Mouse (Mus musculus): ENCODE results near the gene Pnp2.
"Not testable (repeated sequence)": the region's sequence is repeated elsewhere in the genome, so short reads cannot be mapped to it uniquely, and the experiment has no call there.

The Pnp2 gene

DNA sequence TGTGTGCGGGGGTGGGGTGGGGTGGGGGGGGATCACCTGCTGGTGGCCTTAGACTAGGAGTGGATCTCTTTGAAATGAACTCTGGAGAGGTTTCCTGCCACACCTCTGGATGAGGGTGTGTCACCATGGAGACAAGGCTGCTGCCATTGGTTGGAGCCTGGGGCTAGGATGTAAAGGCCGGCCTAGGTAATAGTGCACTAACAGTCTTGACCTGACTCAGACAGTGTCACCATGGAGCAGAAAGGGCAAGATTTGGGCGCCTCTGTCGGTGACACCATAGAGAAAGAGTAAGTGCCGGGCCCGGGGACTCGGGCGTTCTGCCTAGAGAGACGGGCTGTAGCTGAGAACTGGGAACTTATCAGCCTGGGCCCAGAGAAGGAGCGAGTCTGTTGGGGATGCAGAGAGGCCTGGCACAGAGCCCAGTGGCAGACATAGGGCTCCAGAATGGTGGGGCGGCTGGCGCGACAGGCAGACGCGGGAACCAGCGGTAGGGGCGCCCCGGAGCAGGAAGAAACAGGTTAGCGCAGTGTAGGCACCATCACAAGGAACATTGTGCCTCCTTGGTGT is at the start of gene Pnp2:
Gene Pnp2 (plus strand): TSS at position 51 of the 567 bp plus-strand sequence.
- peak; percentile 71 for DNase-seq

DNA sequence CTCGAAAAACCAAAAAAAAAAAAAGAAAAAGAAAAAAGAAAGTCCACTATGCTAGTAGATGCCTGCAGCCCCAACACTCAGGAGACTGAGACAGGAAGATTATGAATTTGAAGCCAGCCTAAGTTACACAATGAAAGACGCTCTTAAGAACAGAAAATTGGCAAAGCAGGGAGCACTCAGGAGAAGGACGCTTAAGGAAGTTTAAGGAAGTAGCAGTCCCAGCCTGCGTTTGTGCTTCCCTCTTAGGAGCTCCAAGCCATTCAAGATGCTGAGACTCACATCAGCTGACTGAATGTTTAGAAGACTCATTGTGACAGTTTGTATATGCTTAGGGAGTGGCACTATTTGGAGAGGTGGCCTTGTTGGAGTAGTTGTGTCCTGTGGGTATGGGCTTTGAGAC is 47.7 kb upstream of the Pnp2 start:
- no peak for DNase-seq

DNA sequence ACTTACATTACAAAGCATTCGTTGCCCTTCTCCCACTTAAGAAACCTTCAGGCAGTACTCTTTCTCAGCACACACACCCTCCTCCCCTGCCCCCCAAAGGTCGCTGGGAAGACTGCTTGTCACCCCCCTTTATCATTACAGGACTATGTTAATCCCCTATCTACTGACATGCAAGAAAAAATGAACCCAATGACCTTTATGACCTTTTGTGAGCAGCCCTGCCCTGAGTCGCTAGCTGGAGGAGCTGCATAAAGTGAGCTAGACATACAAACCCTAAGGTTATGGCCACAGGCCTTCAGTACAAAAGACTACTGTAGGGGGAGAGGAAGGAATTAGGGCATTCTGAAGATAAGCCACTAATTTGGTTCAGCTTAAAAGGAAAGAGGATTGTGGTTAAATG is 44.4 kb upstream of the Pnp2 start:
- no peak for DNase-seq

DNA sequence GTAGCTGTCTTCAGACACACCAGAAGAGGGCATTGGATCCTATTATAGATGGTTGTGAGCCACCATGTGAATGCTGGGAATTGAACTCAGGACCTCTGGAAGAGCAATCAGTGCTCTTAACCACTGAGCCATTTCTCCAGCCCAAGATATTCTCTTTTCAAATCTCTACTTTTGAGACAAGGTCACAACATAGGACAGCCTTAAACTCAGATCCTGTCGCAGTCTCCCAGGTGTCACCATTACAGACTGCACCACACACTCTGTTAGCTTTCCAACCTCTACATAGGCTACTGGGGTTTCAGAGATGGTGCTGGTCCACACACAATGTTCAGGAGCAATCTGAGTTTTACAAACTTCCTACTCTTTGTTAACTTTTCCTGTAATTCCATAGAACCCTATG is 32.4 kb upstream of the Pnp2 start:
- DNase-seq: not testable (repeated sequence)

DNA sequence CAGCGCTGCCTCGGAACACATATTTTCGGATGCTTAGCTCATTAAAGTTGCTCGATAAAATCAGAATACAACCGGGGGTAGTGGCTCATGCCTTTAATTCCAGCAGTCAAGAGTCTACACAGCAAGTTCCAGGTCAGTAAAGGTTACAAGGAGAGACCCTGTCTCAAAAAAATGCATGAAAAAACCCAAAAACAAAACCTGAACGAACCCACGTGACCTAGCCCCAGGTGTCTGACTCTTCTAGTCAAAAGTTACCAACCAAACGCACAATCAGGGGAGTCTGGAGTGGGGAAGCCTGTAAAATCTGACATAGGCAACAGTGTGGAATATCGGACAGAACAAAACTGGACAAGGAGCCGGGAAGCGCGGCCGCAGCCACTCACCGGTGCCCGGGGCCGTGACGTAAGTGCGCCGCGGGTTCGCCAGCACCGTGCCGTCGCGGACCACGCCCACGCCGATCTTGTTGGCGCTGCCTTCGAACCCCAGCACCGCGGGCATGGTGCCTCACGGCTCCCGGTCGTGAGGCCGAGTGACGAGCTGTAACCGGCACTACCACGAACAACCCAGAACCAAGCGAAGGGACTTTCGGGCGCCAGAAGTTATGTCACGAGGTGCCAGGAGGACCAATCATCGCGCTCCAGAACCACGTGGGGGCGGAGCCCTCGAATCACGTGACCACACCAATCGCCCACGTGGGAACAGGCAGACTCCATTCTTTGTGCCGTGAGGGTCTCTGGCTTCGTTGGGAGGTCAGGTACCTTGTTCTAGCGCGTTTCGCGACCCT is 31.3 kb upstream of the Pnp2 start, which contains the start of the genes Osgep and Apex1:
Gene Osgep (minus strand): TSS at position 613 of the 784 bp plus-strand sequence.
Gene Apex1 (plus strand): TSS at position 688 of the 784 bp plus-strand sequence.
- DNase-seq: peak; percentile 97

DNA sequence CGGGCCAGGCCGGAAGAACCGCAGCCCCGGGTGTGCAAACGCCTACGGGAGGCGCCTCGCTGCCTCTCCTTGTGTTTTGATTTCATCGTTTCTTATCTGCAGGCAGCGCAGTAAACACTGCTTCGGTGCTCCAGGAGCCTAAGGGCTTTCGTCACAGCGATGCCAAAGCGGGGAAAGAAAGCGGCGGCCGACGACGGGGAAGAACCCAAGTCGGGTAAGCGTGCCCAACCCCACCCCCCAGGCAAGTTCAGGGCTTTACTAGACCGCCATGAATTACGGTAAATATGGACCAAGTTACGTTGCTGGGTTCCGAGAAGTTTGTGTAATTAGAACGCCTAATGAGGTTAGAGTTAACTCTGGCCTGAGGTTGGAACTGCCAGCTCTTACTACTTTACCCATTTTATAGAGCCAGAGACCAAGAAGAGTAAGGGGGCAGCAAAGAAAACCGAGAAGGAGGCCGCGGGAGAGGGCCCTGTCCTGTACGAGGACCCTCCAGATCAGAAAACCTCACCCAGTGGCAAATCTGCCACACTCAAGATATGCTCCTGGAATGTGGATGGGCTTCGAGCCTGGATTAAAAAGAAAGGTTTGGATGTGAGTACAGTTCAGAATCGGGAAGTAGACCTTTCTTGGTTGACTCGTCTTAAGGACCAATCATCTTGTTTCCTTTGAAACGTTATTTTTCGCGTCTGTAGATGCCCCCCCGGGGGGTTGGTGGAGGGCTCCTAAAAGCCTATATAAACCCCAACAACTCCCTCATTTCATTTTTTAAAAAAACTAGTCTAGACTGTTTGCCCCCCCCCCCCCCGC is 30.5 kb upstream of the Pnp2 start:
- peak; percentile 29 for DNase-seq

DNA sequence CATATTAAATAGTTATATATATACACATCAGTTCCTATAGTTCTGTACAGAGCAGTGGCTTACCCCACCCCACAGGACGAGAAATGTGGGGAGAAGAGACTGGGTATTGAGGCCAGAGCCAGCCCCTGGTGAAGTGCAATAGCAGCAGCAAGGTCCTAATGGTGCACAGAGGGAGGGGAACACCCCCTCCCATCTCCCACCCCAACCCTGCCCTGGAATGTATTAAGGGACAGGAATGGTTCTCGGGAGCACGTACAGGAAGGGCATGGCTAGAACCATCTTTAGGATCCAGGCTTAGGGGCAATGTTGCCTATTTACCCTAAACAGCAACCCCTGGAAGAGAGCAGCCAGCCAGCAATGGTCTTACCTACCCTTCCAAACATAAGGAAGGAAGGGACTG is 28.4 kb upstream of the Pnp2 start:
- no peak for DNase-seq

DNA sequence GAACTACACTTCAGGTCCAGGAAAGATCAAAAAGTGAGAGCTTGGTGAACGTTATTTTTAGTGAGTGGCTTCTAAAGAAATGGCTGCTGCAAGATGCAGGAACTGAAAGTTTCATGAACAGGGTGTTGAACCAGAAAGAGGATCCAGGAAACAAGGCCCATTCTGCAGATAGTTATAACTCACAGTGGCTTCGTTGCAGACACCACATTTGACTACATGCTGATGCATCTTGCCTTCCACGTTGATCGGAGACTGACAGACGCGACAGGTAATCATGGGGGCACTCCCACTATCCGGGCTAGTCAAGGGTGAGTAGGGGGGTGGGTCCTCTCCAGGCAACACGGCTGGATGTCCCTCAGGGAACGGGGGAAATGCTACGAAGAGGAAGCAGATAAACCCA is 25.8 kb upstream of the Pnp2 start:
- no peak for DNase-seq

DNA sequence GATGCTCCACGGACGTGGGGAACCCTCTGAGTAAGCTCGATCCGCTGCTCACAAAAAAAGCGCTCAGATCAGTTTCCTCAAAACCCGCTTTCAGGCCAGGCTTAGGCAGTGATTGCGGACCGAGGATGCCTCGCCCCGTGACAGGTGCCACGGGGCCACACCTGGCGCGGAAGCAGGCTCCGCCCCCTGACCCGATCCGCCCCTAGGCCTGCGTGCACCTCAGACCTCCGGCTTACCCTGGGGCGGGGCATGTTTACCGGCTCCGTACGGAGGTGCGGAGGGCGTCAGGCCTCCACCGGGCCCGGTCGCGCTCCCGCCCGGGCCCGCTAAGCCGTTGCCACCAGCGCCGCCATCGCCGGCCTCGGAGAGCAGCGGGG is 25.4 kb upstream of the Pnp2 start:
- no peak for DNase-seq

DNA sequence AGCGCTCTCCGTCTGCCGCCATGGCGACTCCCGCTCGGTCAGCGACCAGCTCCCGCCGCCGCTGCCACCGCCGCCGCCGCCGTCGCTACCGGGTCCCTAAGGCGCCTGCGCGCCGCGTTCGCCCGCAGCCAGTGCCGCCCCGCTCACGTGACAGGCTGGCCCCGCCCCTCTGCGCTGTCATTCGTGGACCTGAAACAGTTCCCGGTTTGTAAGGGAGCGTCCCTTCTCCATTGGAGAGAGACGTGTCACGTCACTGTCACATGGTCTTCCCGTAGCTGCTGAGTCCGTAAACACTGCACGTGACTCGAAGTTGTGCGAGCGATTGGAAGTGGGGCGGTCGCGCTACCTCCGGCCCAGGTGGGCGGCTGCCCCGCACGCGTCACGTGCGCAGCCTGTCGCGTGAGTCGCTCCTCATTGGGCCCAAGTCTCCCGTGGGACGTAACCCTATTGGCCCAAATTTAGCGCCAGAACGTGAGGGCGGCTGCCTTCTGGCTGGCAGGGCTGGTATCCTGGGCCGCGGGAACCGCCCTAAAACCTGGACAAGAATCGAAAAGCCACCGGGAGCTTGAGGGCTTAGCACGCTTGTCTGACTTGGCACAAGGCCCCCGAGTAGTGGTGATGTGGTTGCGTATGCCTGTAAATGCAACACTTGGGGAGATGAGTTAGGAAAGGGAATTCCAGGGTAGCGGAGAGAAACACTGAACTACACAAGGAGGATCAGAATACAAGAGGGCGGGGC is 24.9 kb upstream of the Pnp2 start, which contains the start of the genes Pip4p1 and Pnp:
Gene Pip4p1 (minus strand): TSS at position 103 of the 739 bp plus-strand sequence.
Gene Pnp (plus strand): TSS at position 329 of the 739 bp plus-strand sequence.
- DNase-seq: peak; percentile 100

DNA sequence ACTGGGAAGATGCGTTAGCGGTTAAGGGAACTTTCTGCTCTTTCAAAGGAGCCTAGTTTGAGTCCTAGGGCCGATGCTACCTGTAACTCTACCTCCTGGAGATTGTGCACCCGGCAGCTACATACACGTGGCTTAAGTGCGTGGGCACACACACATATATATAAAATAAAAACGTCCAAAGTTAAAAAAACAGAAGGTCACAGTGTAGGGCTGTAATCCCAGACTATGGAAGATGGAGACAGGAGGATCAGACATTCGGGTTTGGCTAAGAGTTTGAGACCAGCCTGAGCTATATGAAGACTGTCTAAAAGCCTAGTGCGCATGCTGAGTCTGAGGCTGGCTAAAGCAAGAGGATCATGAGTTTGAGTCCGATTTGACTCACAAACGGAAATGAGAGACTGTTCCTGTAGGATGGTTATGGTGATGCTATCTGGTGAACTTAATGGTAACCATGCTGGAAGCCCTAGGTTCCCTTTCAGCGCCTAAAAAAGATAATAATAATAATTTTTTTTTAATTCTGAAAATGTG is 24.2 kb upstream of the Pnp2 start:
- DNase-seq: no peak

DNA sequence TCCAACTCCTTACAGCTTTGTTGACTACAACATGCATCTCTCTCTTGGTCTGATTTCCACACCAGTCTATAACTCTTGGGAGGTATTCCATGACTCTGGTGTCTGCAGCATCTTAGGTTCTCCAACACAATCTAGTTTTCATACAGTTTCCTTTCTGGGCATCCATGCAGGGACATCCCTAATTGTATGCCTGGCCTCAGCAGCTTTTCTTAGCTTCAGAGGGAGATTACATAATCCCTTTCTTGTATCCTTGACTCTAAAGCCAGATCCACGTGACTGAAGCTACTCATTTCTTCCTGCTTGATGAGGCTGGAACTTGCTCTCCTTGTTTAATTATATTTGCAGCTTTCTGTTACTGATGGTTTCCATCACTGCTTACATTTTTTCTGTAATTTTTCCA is 19.1 kb upstream of the Pnp2 start:
- no peak for DNase-seq

DNA sequence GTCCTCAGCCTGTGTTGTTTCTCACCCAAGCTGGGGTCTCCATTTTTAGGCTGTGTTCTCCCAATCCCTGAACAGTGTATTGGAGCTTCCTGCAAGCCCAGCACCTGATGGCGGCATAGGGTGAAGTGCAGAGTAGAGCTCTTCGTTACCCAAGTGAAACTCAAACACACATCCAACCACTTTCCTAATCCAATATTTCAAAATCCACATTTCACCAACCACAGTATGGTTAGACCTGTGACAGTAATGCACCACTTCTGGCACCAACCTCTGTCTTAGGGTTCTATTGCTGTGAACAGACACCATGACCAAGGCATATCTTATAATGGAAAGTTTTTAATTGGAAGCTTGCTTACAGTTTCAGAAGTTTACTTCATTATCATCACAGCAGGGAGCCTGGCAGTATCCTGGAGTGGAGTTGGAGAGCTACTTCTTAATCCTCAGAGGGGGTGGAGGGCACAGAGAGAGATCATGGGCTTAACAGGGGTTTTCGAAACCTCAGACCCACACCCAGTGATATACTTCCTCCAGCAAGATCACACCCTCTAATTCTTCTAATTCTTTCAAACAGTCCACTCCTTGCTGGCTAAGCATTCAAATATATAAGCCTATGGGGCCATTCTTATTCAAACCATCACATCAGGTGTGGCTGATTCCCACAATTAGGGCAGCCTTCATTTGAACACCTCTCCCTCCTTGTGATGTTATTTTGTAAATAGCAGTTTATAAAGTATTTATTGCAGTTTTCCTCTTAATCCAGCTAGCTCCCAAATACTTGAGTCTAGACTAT is 17.5 kb upstream of the Pnp2 start:
- DNase-seq: no peak

DNA sequence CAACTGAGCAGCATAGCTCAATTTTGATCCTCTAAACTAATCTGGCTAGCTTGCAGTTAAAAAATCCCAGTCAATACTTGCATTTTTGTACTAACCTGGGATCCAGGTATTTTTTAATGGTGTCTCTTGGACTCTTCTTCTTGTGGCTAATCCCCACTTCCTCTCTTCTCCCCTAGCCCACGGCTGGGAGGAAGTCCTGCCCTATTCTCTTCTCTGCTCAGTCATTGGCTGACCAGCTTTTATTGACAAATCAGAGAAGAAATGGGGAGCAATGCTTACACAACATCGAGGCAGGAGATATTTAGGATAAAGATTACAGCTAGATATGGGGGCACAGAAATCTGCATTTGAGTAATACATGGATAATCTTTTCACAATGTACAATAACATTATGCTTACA is 16.9 kb upstream of the Pnp2 start:
- DNase-seq: no peak

DNA sequence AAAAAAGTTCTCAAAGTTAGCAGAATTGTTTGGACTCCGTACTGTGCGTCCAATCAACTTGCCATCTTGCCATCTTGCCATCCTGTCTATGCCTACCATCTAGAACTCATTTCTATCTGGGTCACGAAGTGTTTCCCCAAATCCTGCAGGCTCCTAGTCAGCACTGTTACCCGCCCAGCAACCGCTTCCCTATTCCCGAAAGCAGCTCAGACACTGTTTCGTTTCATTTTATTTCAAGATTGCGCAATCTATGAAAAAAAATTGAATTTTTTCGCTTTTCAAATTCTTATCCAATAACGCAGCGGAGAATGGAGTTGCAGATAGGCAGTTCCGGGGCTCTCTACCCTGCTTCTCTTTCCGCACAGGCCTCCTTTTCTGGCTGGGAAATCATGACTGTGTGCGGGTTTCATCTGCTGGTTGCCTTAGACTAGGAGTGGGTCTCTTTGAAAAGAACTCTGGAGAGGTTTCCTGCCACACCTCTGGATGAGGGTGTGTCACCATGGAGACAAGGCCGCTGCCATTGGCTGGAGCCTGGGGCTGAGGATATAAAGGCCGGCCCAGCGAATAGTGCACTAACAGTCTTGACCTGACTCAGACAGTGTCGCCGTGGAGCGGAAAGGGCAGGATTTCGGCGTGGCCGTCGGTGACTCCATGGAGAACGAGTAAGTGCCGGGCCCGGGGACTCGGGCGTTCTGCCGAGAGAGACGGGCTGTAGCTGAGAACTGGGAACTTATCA is 11.7 kb upstream of the Pnp2 start, which contains the start of gene Gm49342:
Gene Gm49342 (plus strand): TSS at position 586 of the 736 bp plus-strand sequence.
- peak; percentile 91 for DNase-seq

DNA sequence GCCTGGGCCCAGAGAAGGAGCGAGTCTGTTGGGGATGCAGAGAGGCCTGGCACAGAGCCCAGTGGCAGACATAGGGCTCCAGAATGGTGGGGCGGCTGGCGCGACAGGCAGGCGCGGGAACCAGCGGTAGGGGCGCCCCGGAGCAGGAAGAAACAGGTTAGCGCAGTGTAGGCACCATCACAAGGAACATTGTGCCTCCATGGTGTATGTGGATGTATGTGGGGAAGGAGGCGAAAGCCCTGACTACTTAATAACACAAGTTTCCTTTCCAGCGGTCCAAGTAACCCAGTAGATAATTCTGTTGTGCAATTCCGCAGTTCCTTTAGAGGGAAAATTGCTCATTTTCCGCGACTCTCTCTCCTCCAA is 11.1 kb upstream of the Pnp2 start:
- not testable (repeated sequence) for DNase-seq

DNA sequence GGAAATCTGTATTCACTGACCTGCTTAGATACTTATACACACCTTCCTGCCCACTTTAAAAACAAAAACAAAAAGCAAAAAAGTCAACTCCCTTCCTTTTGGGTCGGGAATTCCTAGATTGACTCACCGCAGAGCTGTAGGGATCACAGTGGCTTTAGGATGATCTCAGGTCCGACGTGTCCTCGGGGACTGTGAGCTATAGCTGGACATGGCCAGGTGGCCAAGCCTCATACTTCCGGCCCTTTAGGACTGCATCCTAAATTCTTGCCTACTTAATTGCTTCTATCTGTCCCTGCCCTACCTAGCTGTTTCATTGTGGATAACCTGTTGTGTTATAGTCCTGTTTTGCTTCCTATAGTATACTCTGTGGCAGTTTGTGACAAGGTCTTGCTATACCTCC is 10.7 kb upstream of the Pnp2 start:
- DNase-seq: not testable (repeated sequence)

DNA sequence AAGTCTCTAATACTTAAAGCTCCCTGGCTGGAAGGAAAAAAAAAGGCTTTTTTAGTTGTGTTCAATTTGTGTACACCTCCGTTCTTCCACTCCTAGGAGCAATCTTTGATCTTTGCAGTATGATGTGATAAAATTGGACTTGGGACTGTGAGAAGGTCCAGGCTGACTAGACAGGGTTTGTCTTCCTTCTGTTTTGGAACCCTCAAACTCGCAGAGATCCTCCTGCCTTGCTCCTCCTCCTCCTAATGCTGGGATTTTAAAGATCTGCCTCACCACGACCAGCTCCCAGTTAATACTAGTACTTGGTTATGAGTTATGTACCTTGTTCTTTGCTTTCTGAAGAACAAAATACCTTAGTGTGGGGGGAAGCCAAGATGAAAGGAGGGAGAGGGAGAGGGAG is 10.3 kb upstream of the Pnp2 start:
- not testable (repeated sequence) for DNase-seq

DNA sequence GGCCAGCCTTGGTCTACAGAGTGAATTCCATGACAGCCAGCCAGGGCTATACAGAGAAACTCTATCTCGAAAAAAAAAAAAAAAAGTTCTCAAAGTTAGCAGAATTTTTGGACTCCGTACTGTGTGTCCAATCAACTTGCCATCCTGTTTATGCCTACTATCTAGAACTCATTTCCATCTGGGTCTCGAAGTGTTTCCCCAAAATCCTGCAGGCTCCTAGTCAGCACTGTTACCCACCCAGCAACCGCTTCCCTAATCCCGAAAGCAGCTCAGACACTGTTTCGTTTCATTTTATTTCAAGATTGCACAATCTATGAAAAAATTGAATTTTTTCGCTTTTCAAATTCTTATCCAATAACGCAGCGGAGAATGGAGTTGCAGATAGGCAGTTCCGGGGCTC is 305 bp upstream of the Pnp2 start:
- DNase-seq: no peak

DNA sequence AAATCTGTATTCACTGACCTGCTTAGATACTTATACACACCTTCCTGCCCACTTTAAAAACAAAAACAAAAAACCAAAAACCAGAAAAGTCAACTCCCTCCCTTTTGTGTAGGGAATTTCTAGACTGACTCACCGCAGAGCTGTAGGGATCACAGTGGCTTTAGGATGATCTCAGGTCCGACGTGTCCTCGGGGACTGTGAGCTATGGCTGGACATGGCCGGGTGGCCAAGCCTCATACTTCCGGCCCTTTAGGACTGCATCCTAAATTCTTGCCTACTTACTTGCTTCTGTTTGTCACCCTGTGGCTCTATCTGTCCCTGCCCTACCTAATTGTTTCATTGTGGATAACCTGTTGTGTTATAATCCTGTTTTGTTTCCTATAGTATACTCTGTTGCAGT is 932 bp downstream of the Pnp2 start:
- DNase-seq: not testable (repeated sequence)

DNA sequence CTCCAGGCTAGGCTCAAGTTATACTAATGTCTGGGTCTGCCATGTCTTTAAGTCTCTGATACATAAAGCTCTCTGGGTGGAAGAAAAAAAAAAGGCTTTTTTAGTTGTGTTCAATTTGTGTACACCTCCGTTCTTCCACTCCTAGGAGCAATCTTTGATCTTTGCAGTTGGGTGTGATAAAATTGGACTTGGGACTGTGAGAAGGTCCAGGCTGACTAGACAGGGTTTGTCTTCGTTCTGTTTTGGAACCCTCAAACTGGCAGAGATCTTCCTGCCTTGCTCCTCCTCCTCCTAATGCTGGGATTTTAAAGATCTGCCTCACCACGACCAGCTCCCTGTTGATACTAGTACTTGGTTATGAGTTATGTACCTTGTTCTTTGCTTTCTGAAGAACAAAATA is 1.4 kb downstream of the Pnp2 start:
- DNase-seq: not testable (repeated sequence)

All from cerebellum, adult 11-12 months (tissue).